Mouse (Mus musculus) heart, adult 2 months (tissue): ENCODE measurements around the gene Nucb1.
A peak's percentile ranks its signal among the peaks of the same experiment; 100 is the strongest.

ENCODE experiments used
- CTCF ChIP-seq: fragments of 200-600 bp; IDR thresholded peaks from 2 replicates; pipeline ENCODE4 v1.8.1; 2022; ENCODE audit warnings: antibody characterized with exemption, mild to moderate bottlenecking, moderate library complexity
- EP300 ChIP-seq: fragments of 200-500 bp; IDR thresholded peaks from 2 replicates; pipeline ENCODE4 v1.6.1; 2011; ENCODE audit warnings: low read depth, low read length, control low read depth; ENCODE audit not compliant: insufficient read depth
- POLR2A ChIP-seq: fragments of 200-500 bp; IDR thresholded peaks from 2 replicates; pipeline ENCODE4 v1.6.1; 2011; ENCODE audit warnings: mild to moderate bottlenecking, low read depth, low read length, control low read depth; ENCODE audit not compliant: insufficient read depth

GRCm38 (mm10) chr7:45520605-45521004, 10.4 kb upstream of the Nucb1 start:
- TF ChIP-seq CTCF = 0 out of 2 replicates have a peak, but pooled peaks have one; percentile 3
- no peak for TF ChIP-seq POLR2A
- no peak for TF ChIP-seq EP300
